Mouse (Mus musculus): ENCODE measurements around the gene Ankrd27.

Ankrd27 gene

GRCm38 (mm10) chr7:35688276-35688675 lies 102.2 kb downstream of the Ankrd27 start:
- DNase-seq (ENCODE audit: low spot score in 2 of 2): no peak

Data from spleen, postnatal 4 days (tissue).